Mouse (Mus musculus): Measurements from ENCODE around the gene Igsf11. TPM values are rescaled to one million over a fixed set of nuclear protein-coding genes. Genes with fewer than 3 reads are reported as not detected.
A peak's percentile ranks its signal among the peaks of the same experiment; 100 is the strongest.
"Not testable (repeated sequence)": the region's sequence is repeated elsewhere in the genome, so short reads cannot be mapped to it uniquely, and the experiment has no call there.

The Igsf11 gene
- total RNA-seq, 1 experiment from 2014 or later: 18.8 TPM

GRCm38 (mm10) chr16:38983850-38984249 is 91.4 kb downstream of the Igsf11 start:
- not testable (repeated sequence) for DNase-seq

DNA sequence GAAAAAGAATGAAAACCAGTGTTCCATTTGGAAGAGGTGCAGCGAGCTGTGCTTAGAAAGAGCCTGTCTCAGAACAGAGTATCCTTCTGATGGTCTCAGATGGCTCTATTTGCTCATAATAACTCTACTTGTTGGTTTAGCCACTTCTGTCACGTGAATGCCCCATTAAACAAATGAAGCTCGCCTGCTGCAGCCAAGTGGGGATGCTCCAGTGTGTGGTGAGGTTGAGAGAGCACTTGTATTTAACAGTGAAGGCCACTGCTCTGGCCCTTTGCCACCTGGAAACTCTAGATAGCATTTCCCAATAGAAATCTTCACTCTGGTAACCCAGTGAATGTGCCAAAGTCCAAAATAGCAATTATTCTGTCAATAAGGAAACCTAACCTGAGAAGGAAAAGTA is 92.9 kb downstream of the Igsf11 start:
- peak; percentile 68 for DNase-seq

- no peak for DNase-seq
Measured at GRCm38 (mm10) chr16:38986410-38986809, 93.9 kb downstream of the Igsf11 start.

DNA sequence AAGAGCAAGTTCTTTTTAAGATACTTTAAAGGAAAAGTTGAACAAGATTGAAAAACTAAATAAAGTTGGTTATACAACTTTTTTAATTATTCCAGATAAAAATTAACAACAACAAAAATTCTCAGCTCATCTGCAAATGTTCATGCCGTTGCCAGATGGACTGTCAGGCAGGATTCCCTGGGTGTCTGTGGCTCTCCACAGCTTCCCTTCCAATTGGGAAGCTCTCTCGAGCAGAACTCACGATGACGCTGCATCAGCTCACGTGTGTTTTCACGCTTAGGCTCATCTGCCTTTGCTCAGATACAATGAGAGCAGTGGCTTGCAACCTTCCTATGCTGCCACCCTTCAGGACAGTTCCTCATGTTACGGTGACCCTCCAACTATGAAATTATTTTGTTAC is 101.2 kb downstream of the Igsf11 start:
- no peak for DNase-seq

- DNase-seq: no peak
Measured at GRCm38 (mm10) chr16:38998496-38999258, 106.2 kb downstream of the Igsf11 start.

GRCm38 (mm10) chr16:38999298-38999697 is 106.8 kb downstream of the Igsf11 start:
- no peak for DNase-seq

DNA sequence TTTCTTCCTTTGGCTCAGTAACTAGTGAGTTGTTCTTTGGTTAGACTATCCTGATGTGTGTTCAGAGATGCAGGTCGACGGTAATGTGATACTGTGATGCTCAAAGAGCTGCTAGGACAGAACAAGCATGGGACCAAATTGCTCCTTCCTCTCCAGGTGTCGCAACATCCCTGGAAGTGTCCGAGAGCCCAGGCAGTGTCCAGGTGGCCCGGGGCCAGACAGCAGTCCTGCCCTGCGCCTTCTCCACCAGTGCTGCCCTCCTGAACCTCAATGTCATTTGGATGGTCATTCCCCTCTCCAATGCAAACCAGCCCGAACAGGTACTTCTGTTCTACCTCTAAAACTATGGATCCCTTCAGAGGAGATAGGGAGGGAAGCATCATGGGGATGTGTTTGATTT is 114.5 kb downstream of the Igsf11 start:
- DNase-seq: no peak

DNA sequence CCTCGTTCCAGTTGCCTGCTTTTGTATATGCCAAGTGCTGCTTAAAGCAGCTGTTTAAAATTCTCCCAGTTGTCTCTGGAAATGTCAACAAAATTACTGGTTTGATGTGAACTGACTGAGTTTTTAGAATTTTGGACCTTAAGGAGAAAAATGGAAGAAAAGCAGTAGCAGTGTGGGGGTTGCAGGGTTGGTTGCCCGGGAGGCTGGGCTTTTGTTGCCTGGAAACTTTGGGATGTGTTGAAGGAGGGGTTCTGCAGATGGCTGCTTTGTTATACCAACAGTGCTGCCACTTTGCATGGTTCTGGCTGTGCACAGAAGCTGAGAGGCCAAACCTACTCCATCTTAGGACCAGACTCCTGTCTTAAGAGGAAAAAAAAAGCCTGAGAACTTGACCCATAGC is 127.0 kb downstream of the Igsf11 start:
- DNase-seq: no peak

- DNase-seq: no peak
Measured at GRCm38 (mm10) chr16:39025989-39026736, 133.7 kb downstream of the Igsf11 start.

GRCm38 (mm10) chr16:39031350-39031749 is 138.9 kb downstream of the Igsf11 start:
- no peak for DNase-seq

- DNase-seq: no peak
Measured at GRCm38 (mm10) chr16:39037257-39037656, 144.8 kb downstream of the Igsf11 start.

DNA sequence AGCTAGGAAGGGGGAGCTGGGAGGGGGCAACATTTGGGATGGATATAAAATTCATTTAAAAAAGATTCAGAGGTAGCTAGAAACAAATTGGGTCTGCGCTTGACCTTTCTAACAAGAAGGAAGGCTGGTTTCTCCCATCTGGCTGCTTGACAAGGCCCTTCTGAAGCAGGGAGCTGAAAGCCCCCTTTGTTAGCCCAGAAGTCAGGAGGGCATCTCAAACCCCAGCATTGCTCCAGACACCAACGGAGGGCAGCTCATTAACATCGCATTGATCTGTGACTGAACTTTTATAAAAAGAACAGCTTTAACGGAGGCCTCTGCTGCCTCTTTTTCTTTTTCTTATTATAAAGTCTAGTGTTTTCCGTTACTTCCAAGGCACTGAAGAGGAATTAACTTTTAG is 151.9 kb downstream of the Igsf11 start:
- no peak for DNase-seq

DNA sequence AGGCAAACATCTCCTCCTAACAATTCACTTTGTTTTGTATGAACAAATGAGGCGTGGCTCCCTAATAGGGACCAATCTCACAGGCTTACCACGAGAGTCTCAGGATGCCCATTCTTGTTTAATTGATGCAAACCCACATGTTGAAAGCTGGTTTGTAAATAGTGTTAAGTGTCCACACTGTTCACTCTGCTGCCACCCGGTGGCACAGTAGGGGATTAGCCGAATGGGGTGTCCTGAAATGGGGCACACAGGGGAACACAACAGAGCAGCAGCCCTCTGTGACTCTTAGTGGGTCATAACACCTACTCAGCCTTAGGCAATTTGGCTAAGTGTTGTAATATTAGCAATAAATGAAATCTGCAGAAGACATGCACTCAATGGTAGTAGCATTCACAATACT is 156.4 kb downstream of the Igsf11 start:
- DNase-seq: peak; percentile 69

- DNase-seq: peak; percentile 84
Measured at GRCm38 (mm10) chr16:39052971-39053370, 160.5 kb downstream of the Igsf11 start.

GRCm38 (mm10) chr16:39053779-39054178 is 161.3 kb downstream of the Igsf11 start:
- no peak for DNase-seq

- DNase-seq: peak; percentile 67
Measured at GRCm38 (mm10) chr16:39056061-39056460, 163.6 kb downstream of the Igsf11 start.

DNA sequence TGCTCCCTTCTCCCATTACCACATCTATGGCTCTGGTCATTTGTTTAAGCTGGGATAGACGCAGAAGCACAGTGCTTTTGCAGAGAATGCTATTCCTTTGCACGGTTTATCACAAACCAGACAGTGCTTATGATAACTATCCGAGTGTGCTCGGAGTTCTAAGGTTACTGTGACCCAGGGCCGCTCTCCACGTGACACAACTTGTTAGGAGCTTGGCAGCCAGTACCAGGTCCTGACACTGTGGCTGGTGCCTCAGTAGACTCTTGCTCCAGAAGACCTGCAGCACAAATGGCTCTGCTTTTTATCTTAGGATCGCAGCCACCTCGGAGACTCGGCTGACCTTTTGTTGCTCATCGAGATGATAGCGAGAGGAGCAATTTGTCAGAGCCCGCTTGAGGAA is 164.5 kb downstream of the Igsf11 start:
- DNase-seq: peak; percentile 18

GRCm38 (mm10) chr16:39058869-39059268 is 166.4 kb downstream of the Igsf11 start:
- DNase-seq: no peak

- DNase-seq: peak; percentile 27
Measured at GRCm38 (mm10) chr16:39062596-39062995, 170.1 kb downstream of the Igsf11 start.

- no peak for DNase-seq
Measured at GRCm38 (mm10) chr16:39065576-39065975, 173.1 kb downstream of the Igsf11 start.

- DNase-seq: no peak
Measured at GRCm38 (mm10) chr16:39071431-39071830, 179.0 kb downstream of the Igsf11 start.

All from adrenal gland, postnatal 14 days (tissue).